Comparison of ENCODE assay signal across 9 mouse cellular contexts in genomic region chr4:155654456-155655298, GRCm38 (mm10). TPM values are rescaled to one million over a fixed set of nuclear protein-coding genes. Genes with fewer than 3 reads are reported as not detected.
DNase-seq lines count a peak whose midpoint lies in the region; ATAC-seq lines count a peak whose summit lies in the region.
"Had no signal": no experiment of that assay in that cellular context is flagged by ENCODE, and none has a peak within 500 bp of the region (broad histone marks: within the 10 kb centered on the region; RNA-seq: fewer than 3 reads in every experiment).

No protein-coding gene starts in this region.

- H3K4me2 ChIP-seq in hindbrain, embryonic 16.5 days (ENCODE audit: low read length), result peak overlapping the region; percentile 53
- H3K4me2 ChIP-seq in liver, embryonic 16.5 days (ENCODE audit: low read depth, low read length), result peak overlapping the region; percentile 59

- peaks cover 73% of the 10 kb centered on the region for H3K27me3 ChIP-seq in forebrain, embryonic 10.5 days (ENCODE audit: poor library complexity, severe bottlenecking)
- peaks cover 56% of the 10 kb centered on the region for H3K27me3 ChIP-seq in hindbrain, embryonic 16.5 days (replicated peaks; ENCODE audit: control insufficient read depth, insufficient read depth, low read length)
- H3K27me3 ChIP-seq in liver, embryonic 16.5 days (ENCODE audit: control insufficient read depth, insufficient read depth, low read depth, low read length), result peaks cover 45% of the 10 kb centered on the region

- H3K4me3 ChIP-seq in forebrain, embryonic 10.5 days, result peak overlapping the region; percentile 51
- peak overlapping the region; percentile 28 for H3K4me3 ChIP-seq in hindbrain, embryonic 16.5 days (ENCODE audit: low read length)
- H3K4me3 ChIP-seq in liver, embryonic 16.5 days (ENCODE audit: low read depth, low read length), result peak overlapping the region; percentile 51

- peak overlapping the region; percentile 30 for H3K9ac ChIP-seq in hindbrain, embryonic 16.5 days (ENCODE audit: low read depth, low read length)
- H3K9ac ChIP-seq in liver, embryonic 16.5 days (ENCODE audit: low read depth, low read length), result peak overlapping the region; percentile 16; the same call in 1 of the 2 replicates

- H3K27ac ChIP-seq in forebrain, embryonic 10.5 days, result peak overlapping the region; percentile 60
- H3K27ac ChIP-seq in hindbrain, embryonic 16.5 days (ENCODE audit: low read depth, low read length), result no peak overlapping the region
- no peak overlapping the region for H3K27ac ChIP-seq in liver, embryonic 16.5 days (ENCODE audit: low read length)

- 2% methylated on average over 52 of the region's 52 CpGs for WGBS in forebrain, embryonic 10.5 days
- 6% methylated on average over 52 of the region's 52 CpGs for WGBS in hindbrain, embryonic 16.5 days
- WGBS in liver, embryonic 16.5 days (ENCODE audit: insufficient replicate concordance), result 2% methylated on average over 52 of the region's 52 CpGs

- no peaks in the 10 kb centered on the region for H3K9me3 ChIP-seq in forebrain, embryonic 10.5 days
- H3K9me3 ChIP-seq in hindbrain, embryonic 16.5 days (ENCODE audit: control insufficient read depth, low read length), result no peaks in the 10 kb centered on the region
- H3K9me3 ChIP-seq in liver, embryonic 16.5 days (replicated peaks; ENCODE audit: control insufficient read depth, low read length), result no peaks in the 10 kb centered on the region

- peak; percentile 71 for DNase-seq in adrenal gland, postnatal 10 days
- DNase-seq in adrenal gland, postnatal 4 days (ENCODE audit: low spot score in 2 of 2), result no peak
- DNase-seq in adrenal gland, postnatal 36 days, result peak; percentile 30 to 67
- DNase-seq in forebrain, embryonic 10.5 days (ENCODE audit: extremely low spot score, low spot score), result peak; percentile 45
- peak; percentile 47 for DNase-seq in neural tube, embryonic 10.5 days (ENCODE audit: extremely low spot score, low spot score)
- peak; percentile 75 for DNase-seq in urinary bladder, postnatal 14 days (ENCODE audit: low spot score)

- peaks cover 41% of the 10 kb centered on the region for H3K4me1 ChIP-seq in forebrain, embryonic 10.5 days
- peaks cover 27% of the 10 kb centered on the region for H3K4me1 ChIP-seq in hindbrain, embryonic 16.5 days (ENCODE audit: control insufficient read depth, insufficient read depth, low read depth, low read length)
- peaks cover 22% of the 10 kb centered on the region for H3K4me1 ChIP-seq in liver, embryonic 16.5 days (ENCODE audit: control insufficient read depth, low read depth, low read length)

- peak; percentile 38 for ATAC-seq in hindbrain, embryonic 16.5 days
- 0 out of 2 replicates have a peak, but pooled peaks have one; percentile 12 for ATAC-seq in liver, embryonic 16.5 days (ENCODE audit: low read depth)

- peaks cover 45% of the 10 kb centered on the region for H3K36me3 ChIP-seq in forebrain, embryonic 10.5 days (replicated peaks)
- H3K36me3 ChIP-seq in hindbrain, embryonic 16.5 days (ENCODE audit: control insufficient read depth, insufficient read depth, low read length), result peaks cover 36% of the 10 kb centered on the region
- peaks cover 7% of the 10 kb centered on the region; the same call in 1 of the 2 replicates for H3K36me3 ChIP-seq in liver, embryonic 16.5 days (ENCODE audit: control insufficient read depth, insufficient read depth)

RNA-seq across cellular contexts. Expression of gene Mmp23, which starts 1.5 kb away (rescaled TPM):
- total RNA-seq in adrenal gland, postnatal 10 days (2021), result 10 to 100 TPM; 16.6 to 18.9 TPM
- total RNA-seq in adrenal gland, postnatal 4 days (2021), result 10 to 100 TPM; 18.8 to 25.4 TPM
- total RNA-seq in adrenal gland, postnatal 36 days (2021), result 1 to 10 TPM; 5.5 to 8.9 TPM
- polyA plus RNA-seq in forebrain, embryonic 10.5 days (2016; fragmentation: Nextera tagmentation; extraction: Ambion mirVana), result 1.8 and 2.8 TPM in 2 replicates
- polyA plus RNA-seq in hindbrain, embryonic 16.5 days (2015; fragmentation: Nextera tagmentation; extraction: Ambion mirVana), result 2.9 and 5.3 TPM in 2 replicates
- 4.1 and 4.9 TPM in 2 replicates for polyA plus RNA-seq in liver, embryonic 16.5 days (2015; fragmentation: Nextera tagmentation; extraction: Ambion mirVana)

RNA-seq across cellular contexts. Expression of gene Gm10563, which starts 9.5 kb away (rescaled TPM):
- not detected for total RNA-seq in adrenal gland, postnatal 10 days (2021)
- total RNA-seq in adrenal gland, postnatal 4 days (2021), result not detected
- total RNA-seq in adrenal gland, postnatal 36 days (2021), result not detected
- not detected in 2 replicates for polyA plus RNA-seq in forebrain, embryonic 10.5 days (2016; fragmentation: Nextera tagmentation; extraction: Ambion mirVana)
- polyA plus RNA-seq in hindbrain, embryonic 16.5 days (2015; fragmentation: Nextera tagmentation; extraction: Ambion mirVana), result not detected in 2 replicates
- polyA plus RNA-seq in liver, embryonic 16.5 days (2015; fragmentation: Nextera tagmentation; extraction: Ambion mirVana), result not detected in 2 replicates
- total RNA-seq: left cerebral cortex, adult 8-10 months had no signal

RNA-seq across cellular contexts. Expression of gene Mib2, which starts 14.3 kb away (rescaled TPM):
- 10 to 100 TPM; 36.3 to 40.4 TPM for total RNA-seq in adrenal gland, postnatal 10 days (2021)
- total RNA-seq in adrenal gland, postnatal 4 days (2021), result 10 to 100 TPM; 41.5 to 44.2 TPM
- total RNA-seq in adrenal gland, postnatal 36 days (2021), result 10 to 100 TPM; 43.6 to 48.9 TPM
- 16.8 and 18.3 TPM in 2 replicates for polyA plus RNA-seq in forebrain, embryonic 10.5 days (2016; fragmentation: Nextera tagmentation; extraction: Ambion mirVana)
- 54.4 and 55.7 TPM in 2 replicates for polyA plus RNA-seq in hindbrain, embryonic 16.5 days (2015; fragmentation: Nextera tagmentation; extraction: Ambion mirVana)
- polyA plus RNA-seq in liver, embryonic 16.5 days (2015; fragmentation: Nextera tagmentation; extraction: Ambion mirVana), result 4.4 and 6.3 TPM in 2 replicates

RNA-seq across cellular contexts. Expression of gene Cdk11b, which starts 30.0 kb away (rescaled TPM):
- 10 to 100 TPM; 34.6 to 38.3 TPM for total RNA-seq in adrenal gland, postnatal 10 days (2021)
- total RNA-seq in adrenal gland, postnatal 4 days (2021), result 10 to 100 TPM; 53.8 to 55.0 TPM
- 10 to 100 TPM; 42.5 to 52.6 TPM for total RNA-seq in adrenal gland, postnatal 36 days (2021)
- polyA plus RNA-seq in forebrain, embryonic 10.5 days (2016; fragmentation: Nextera tagmentation; extraction: Ambion mirVana), result 83.9 and 86.7 TPM in 2 replicates
- polyA plus RNA-seq in hindbrain, embryonic 16.5 days (2015; fragmentation: Nextera tagmentation; extraction: Ambion mirVana), result 50.0 and 54.9 TPM in 2 replicates
- 19.4 and 20.3 TPM in 2 replicates for polyA plus RNA-seq in liver, embryonic 16.5 days (2015; fragmentation: Nextera tagmentation; extraction: Ambion mirVana)

RNA-seq across cellular contexts. Expression of gene Fndc10, which starts 39.5 kb away (rescaled TPM):
- total RNA-seq in adrenal gland, postnatal 10 days (2021), result 10 to 100 TPM; 36.3 to 49.0 TPM
- total RNA-seq in adrenal gland, postnatal 4 days (2021), result 10 to 100 TPM; 54.6 to 60.4 TPM
- 10 to 100 TPM; 31.3 to 59.8 TPM for total RNA-seq in adrenal gland, postnatal 36 days (2021)
- polyA plus RNA-seq in forebrain, embryonic 10.5 days (2016; fragmentation: Nextera tagmentation; extraction: Ambion mirVana), result 0.64 and 0.67 TPM in 2 replicates
- 14.2 and 15.5 TPM in 2 replicates for polyA plus RNA-seq in hindbrain, embryonic 16.5 days (2015; fragmentation: Nextera tagmentation; extraction: Ambion mirVana)
- 0.04 and 0.08 TPM in 2 replicates for polyA plus RNA-seq in liver, embryonic 16.5 days (2015; fragmentation: Nextera tagmentation; extraction: Ambion mirVana)

Comparison
In these comparisons a context has a peak if more than half of its experiments do, and no peak if none do; other contexts are left out.
1. DNase-seq: peak in adrenal gland, postnatal 10 days (single experiment), adrenal gland, postnatal 36 days (2 of 2), forebrain, embryonic 10.5 days (single experiment), neural tube, embryonic 10.5 days (single experiment) and urinary bladder, postnatal 14 days (single experiment); none in adrenal gland, postnatal 4 days (0 of 2).
2. Peak in every context shown above with its lines, with median percentiles within 50 percentile points of each other: H3K4me3 ChIP-seq.